ENCODE assay signal across 14 mouse cellular contexts in genomic region chr19:32276263-32276662, GRCm38 (mm10).
DNase-seq lines count a peak whose midpoint lies in the region; ATAC-seq and TF ChIP-seq lines count a peak whose summit lies in the region.
"Had no signal": no experiment of that assay in that cellular context is flagged by ENCODE, and none has a peak within 500 bp of the region (broad histone marks: within the 10 kb centered on the region; RNA-seq: fewer than 3 reads in every experiment).

No protein-coding gene starts in this region.

- peaks cover 91% of the 10 kb centered on the region for H3K4me1 ChIP-seq in liver, embryonic 13.5 days (replicated peaks)
- H3K4me1 ChIP-seq: midbrain, embryonic 15.5 days had no signal

- WGBS in liver, embryonic 13.5 days (ENCODE audit: insufficient replicate concordance), result 81% methylated on average over 5 of the region's 5 CpGs

- H3K9ac ChIP-seq in liver, embryonic 13.5 days, result no peak overlapping the region
- H3K9ac ChIP-seq: lung, embryonic 14.5 days; midbrain, embryonic 15.5 days; neural tube, embryonic 15.5 days had no signal

- ATAC-seq in liver, embryonic 13.5 days (ENCODE audit: low read depth), result no peak
- ATAC-seq: midbrain, embryonic 15.5 days had no signal

- no peaks in the 10 kb centered on the region for H3K36me3 ChIP-seq in liver, embryonic 13.5 days
- H3K36me3 ChIP-seq: midbrain, embryonic 15.5 days; neural tube, embryonic 15.5 days had no signal

- TF ChIP-seq CTCF in layer of hippocampus, adult 2 months (conservative IDR thresholded peaks at IDR 0.05), result no peak

- 0 out of 2 replicates have a peak overlapping the region, but pooled peaks have one; percentile 2 for H3K4me2 ChIP-seq in liver, embryonic 13.5 days
- H3K4me2 ChIP-seq: lung, embryonic 14.5 days; midbrain, embryonic 15.5 days; neural tube, embryonic 15.5 days had no signal

- peak; percentile 36 for DNase-seq in cerebellum, adult 9-11 months
- no peak for DNase-seq in cerebellum, postnatal 36 days
- DNase-seq in layer of hippocampus, adult 2 months (ENCODE audit: low spot score in 2 of 2), result no peak
- no peak for DNase-seq in layer of hippocampus, adult 18-20 months (ENCODE audit: low spot score in 2 of 2)
- peak; percentile 57 to 87 for DNase-seq in adrenal gland, adult (ENCODE audit: inconsistent age in 2 of 2, low spot score in 1 of 2)
- DNase-seq in liver, embryonic 13.5 days, result no peak
- DNase-seq in retina, postnatal 1 day, result no peak
- DNase-seq in right cerebral cortex, adult 18-20 months, result no peak
- DNase-seq: gastrocnemius, postnatal 14 days; lung, embryonic 14.5 days; right cerebral cortex, postnatal 4 days had no signal

- H3K27me3 ChIP-seq in liver, embryonic 13.5 days, result no peaks in the 10 kb centered on the region
- H3K27me3 ChIP-seq: midbrain, embryonic 15.5 days; neural tube, embryonic 15.5 days; Patski had no signal

- no peaks in the 10 kb centered on the region for H3K9me3 ChIP-seq in liver, embryonic 13.5 days (replicated peaks)
- H3K9me3 ChIP-seq: midbrain, embryonic 15.5 days; neural tube, embryonic 15.5 days had no signal

- H3K4me3 ChIP-seq in layer of hippocampus, adult 2 months, result no peak overlapping the region
- no peak overlapping the region for H3K4me3 ChIP-seq in liver, embryonic 13.5 days (replicated peaks)
- H3K4me3 ChIP-seq: midbrain, embryonic 15.5 days; neural tube, embryonic 15.5 days had no signal

- peak overlapping the region; percentile 60; the same call in 1 of the 2 replicates for H3K27ac ChIP-seq in layer of hippocampus, adult 2 months
- peak overlapping the region; percentile 31; the same call in 1 of the 2 replicates for H3K27ac ChIP-seq in liver, embryonic 13.5 days
- H3K27ac ChIP-seq: midbrain, embryonic 15.5 days; neural tube, embryonic 15.5 days had no signal

Comparison
In these comparisons a context has a peak if more than half of its experiments do, and no peak if none do; other contexts are left out.
1. DNase-seq: peak in cerebellum, adult 9-11 months (single experiment) and adrenal gland, adult (2 of 2); none in cerebellum, postnatal 36 days (0 of 2), layer of hippocampus, adult 2 months (0 of 2), layer of hippocampus, adult 18-20 months (0 of 2), liver, embryonic 13.5 days (single experiment), retina, postnatal 1 day (single experiment) and right cerebral cortex, adult 18-20 months (single experiment).